Mouse (Mus musculus): ENCODE measurements around the gene Olfr74. TPM values are rescaled to one million over a fixed set of nuclear protein-coding genes. Genes with fewer than 3 reads are reported as not detected.

Gene Olfr74
- polyA plus RNA-seq, 1 experiment from 2014 or later, result not detected

GRCm38 (mm10) chr2:87945037-87945436 lies 29.4 kb downstream of the Olfr74 start, which contains the start of gene Olfr1155:
Gene Olfr1155, minus strand, starts transcription at chr2:87945137.
- no peak for ATAC-seq
- Histone ChIP-seq H3K4me2 (ENCODE audit: low read depth, low read length) (no peak within 1 kb of the TSS), H3K9ac (replicated peaks) (no peak within 1 kb of the TSS), H3K9me3 (ENCODE audit: low read length) (no peaks in the 10 kb centered on the region), H3K4me1 (ENCODE audit: insufficient read depth) (no peaks in the 10 kb centered on the region), H3K27me3 (ENCODE audit: insufficient read depth, low read length) (no peaks in the 10 kb centered on the region), H3K27ac (ENCODE audit: low read depth) (no peak within 1 kb of the TSS), H3K36me3 (replicated peaks; ENCODE audit: insufficient read depth, low read length) (no peaks in the 10 kb centered on the region), H3K4me3 (ENCODE audit: low read depth, low read length) (no peak within 1 kb of the TSS)
- TF ChIP-seq EP300 (IDR thresholded peaks at IDR 0.05; ENCODE audit: low read depth), result no peak
- TF ChIP-seq CTCF (IDR thresholded peaks at IDR 0.05; ENCODE audit: low read depth), result no peak
- DNase-seq, result no peak
- WGBS (ENCODE audit: insufficient replicate concordance), result 84% methylated on average over 1 of the region's 1 CpGs

Other genes starting within 250 kb of the Olfr74 start
- not detected in 2 replicates for gene Olfr1138, start 234.7 kb downstream of the Olfr74 start, polyA plus RNA-seq (2015; fragmentation: Nextera tagmentation; extraction: Ambion mirVana)
- not detected in 2 replicates for gene Olfr1140, start 230.9 kb downstream of the Olfr74 start, polyA plus RNA-seq (2015; fragmentation: Nextera tagmentation; extraction: Ambion mirVana)
- gene Olfr1141, start 220.7 kb downstream of the Olfr74 start, polyA plus RNA-seq (2015; fragmentation: Nextera tagmentation; extraction: Ambion mirVana), result not detected in 2 replicates
- gene Olfr152, start 195.2 kb downstream of the Olfr74 start, polyA plus RNA-seq (2015; fragmentation: Nextera tagmentation; extraction: Ambion mirVana), result not detected in 2 replicates
- not detected in 2 replicates for gene Olfr1143, start 174.1 kb downstream of the Olfr74 start, polyA plus RNA-seq (2015; fragmentation: Nextera tagmentation; extraction: Ambion mirVana)
- gene Olfr1145, start 164.8 kb downstream of the Olfr74 start, polyA plus RNA-seq (2015; fragmentation: Nextera tagmentation; extraction: Ambion mirVana), result not detected in 2 replicates
- not detected in 2 replicates for gene Olfr1148, start 144.1 kb downstream of the Olfr74 start, polyA plus RNA-seq (2015; fragmentation: Nextera tagmentation; extraction: Ambion mirVana)
- not detected in 2 replicates for gene Olfr1150-ps1, start 130.7 kb downstream of the Olfr74 start, polyA plus RNA-seq (2015; fragmentation: Nextera tagmentation; extraction: Ambion mirVana)
- gene Olfr1151, start 118.8 kb downstream of the Olfr74 start, polyA plus RNA-seq (2015; fragmentation: Nextera tagmentation; extraction: Ambion mirVana), result not detected in 2 replicates
- gene Olfr1152, start 108.2 kb downstream of the Olfr74 start, polyA plus RNA-seq (2015; fragmentation: Nextera tagmentation; extraction: Ambion mirVana), result not detected in 2 replicates
- not detected in 2 replicates for gene Olfr1153, start 79.7 kb downstream of the Olfr74 start, polyA plus RNA-seq (2015; fragmentation: Nextera tagmentation; extraction: Ambion mirVana)
- not detected in 2 replicates for gene Olfr1154, start 69.5 kb downstream of the Olfr74 start, polyA plus RNA-seq (2015; fragmentation: Nextera tagmentation; extraction: Ambion mirVana)
- not detected in 2 replicates for gene Olfr1155, start 29.5 kb downstream of the Olfr74 start, polyA plus RNA-seq (2015; fragmentation: Nextera tagmentation; extraction: Ambion mirVana)
- gene Olfr1156, start 21.6 kb downstream of the Olfr74 start, polyA plus RNA-seq (2015; fragmentation: Nextera tagmentation; extraction: Ambion mirVana), result not detected in 2 replicates
- gene Olfr1157, start 6.4 kb downstream of the Olfr74 start, polyA plus RNA-seq (2015; fragmentation: Nextera tagmentation; extraction: Ambion mirVana), result not detected in 2 replicates
- not detected in 2 replicates for gene Olfr1158, start 15.4 kb upstream of the Olfr74 start, polyA plus RNA-seq (2015; fragmentation: Nextera tagmentation; extraction: Ambion mirVana)
- gene Olfr1160, start 33.6 kb upstream of the Olfr74 start, polyA plus RNA-seq (2015; fragmentation: Nextera tagmentation; extraction: Ambion mirVana), result not detected in 2 replicates
- not detected in 2 replicates for gene Olfr1161, start 48.1 kb upstream of the Olfr74 start, polyA plus RNA-seq (2015; fragmentation: Nextera tagmentation; extraction: Ambion mirVana)
- gene Olfr73, start 63.0 kb upstream of the Olfr74 start, polyA plus RNA-seq (2015; fragmentation: Nextera tagmentation; extraction: Ambion mirVana), result not detected in 2 replicates
- not detected in 2 replicates for gene Olfr1162, start 76.5 kb upstream of the Olfr74 start, polyA plus RNA-seq (2015; fragmentation: Nextera tagmentation; extraction: Ambion mirVana)
- gene Olfr1163, start 97.2 kb upstream of the Olfr74 start, polyA plus RNA-seq (2015; fragmentation: Nextera tagmentation; extraction: Ambion mirVana), result not detected in 2 replicates
- not detected in 2 replicates for gene Olfr1164, start 119.3 kb upstream of the Olfr74 start, polyA plus RNA-seq (2015; fragmentation: Nextera tagmentation; extraction: Ambion mirVana)
- gene Olfr1166, start 153.6 kb upstream of the Olfr74 start, polyA plus RNA-seq (2015; fragmentation: Nextera tagmentation; extraction: Ambion mirVana), result not detected in 2 replicates
- not detected in 2 replicates for gene Olfr1167, start 180.5 kb upstream of the Olfr74 start, polyA plus RNA-seq (2015; fragmentation: Nextera tagmentation; extraction: Ambion mirVana)
- not detected in 2 replicates for gene Olfr1168, start 207.2 kb upstream of the Olfr74 start, polyA plus RNA-seq (2015; fragmentation: Nextera tagmentation; extraction: Ambion mirVana)